Mouse (Mus musculus) lung, embryonic 15.5 days (tissue): ENCODE data around the gene Adra2a. TPM values are rescaled to one million over a fixed set of nuclear protein-coding genes. Genes with fewer than 3 reads are reported as not detected.

Experiments used
- ATAC-seq: fragments of 200-750 bp; cut with Nextera tagmentation; 2 replicates; pipeline ENCODE4 v1.8.0; 2017; ENCODE audit warnings: moderate number of reproducible peaks, borderline replicate concordance; ENCODE audit not compliant: low FRiP score, low TSS enrichment; ENCODE audit errors: extremely low read depth
- H3K27ac ChIP-seq: fragments of 300-500 bp; sonication (generic); 2 replicates; pipeline ENCODE4 v1.5.1; 2015; ENCODE audit warnings: moderate library complexity, mild to moderate bottlenecking, inconsistent platforms
- H3K27me3 ChIP-seq: fragments of 300-500 bp; sonication (generic); 2 replicates; pipeline ENCODE4 v1.6.1; 2015; ENCODE audit warnings: inconsistent platforms
- H3K36me3 ChIP-seq: fragments of 300-500 bp; sonication (generic); 2 replicates; pipeline ENCODE4 v1.6.1; 2015; ENCODE audit warnings: inconsistent platforms
- H3K4me1 ChIP-seq: fragments of 300-500 bp; sonication (generic); 2 replicates; pipeline ENCODE4 v1.6.1; 2015; ENCODE audit warnings: inconsistent platforms
- H3K4me2 ChIP-seq: fragments of 300-500 bp; sonication (generic); 2 replicates; pipeline ENCODE4 v1.6.1; 2015; ENCODE audit warnings: inconsistent platforms, mild to moderate bottlenecking, moderate library complexity
- H3K4me3 ChIP-seq: fragments of 300-500 bp; sonication (generic); 2 replicates; pipeline ENCODE4 v1.5.1; 2015; ENCODE audit warnings: mild to moderate bottlenecking, inconsistent platforms
- H3K9ac ChIP-seq: fragments of 300-500 bp; sonication (generic); 2 replicates; pipeline ENCODE4 v1.6.1; 2015; ENCODE audit warnings: inconsistent platforms
- H3K9me3 ChIP-seq: fragments of 300-500 bp; sonication (generic); 2 replicates; pipeline ENCODE4 v1.6.1; 2016; ENCODE audit warnings: inconsistent platforms
- WGBS: fragments of 180-500 bp; shearing (Covaris S2); methylation state at CpG from one replicate; pipeline ENCODE4 v1.1.7; 2015; 5-methylcytosine and 5-hydroxymethylcytosine counted together
- polyA plus RNA-seq: library from polyadenylated mRNA; unstranded; fragments of >200 nt; fragmentation: Nextera tagmentation; extraction: Ambion mirVana; gene quantifications from 2 replicates; pipeline ENCODE4 v1.2.1, GENCODE M21; 2015

The Adra2a gene
- polyA plus RNA-seq, 1 experiment from 2014 or later: 0.19 TPM

- Histone ChIP-seq H3K9me3 (no peaks in the 10 kb centered on the region), H3K27me3 (peaks cover 51% of the 10 kb centered on the region), H3K4me1 (peaks cover 37% of the 10 kb centered on the region), H3K4me3 (peak overlapping the region; percentile 49), H3K9ac (peak overlapping the region; percentile 16; the same call in 1 of the 2 replicates), H3K27ac (no peak overlapping the region), H3K36me3 (no peaks in the 10 kb centered on the region), H3K4me2 (peak overlapping the region; percentile 99)
- 4% methylated on average over 54 of the region's 55 CpGs for WGBS
- no peak for ATAC-seq
These were observed 2.2 kb downstream of the Adra2a start for GRCm38 (mm10) chr19:54045931-54046683.

GRCm38 (mm10) chr19:54046684-54047070 is 2.7 kb downstream of the Adra2a start:
- Histone ChIP-seq H3K27ac (no peak overlapping the region), H3K36me3 (no peaks in the 10 kb centered on the region), H3K4me2 (peak overlapping the region; percentile 99), H3K9ac (peak overlapping the region; percentile 27; the same call in 1 of the 2 replicates), H3K27me3 (peaks cover 51% of the 10 kb centered on the region), H3K9me3 (no peaks in the 10 kb centered on the region), H3K4me3 (peak overlapping the region; percentile 49), H3K4me1 (peaks cover 36% of the 10 kb centered on the region)
- no peak for ATAC-seq
- under 1% methylated on average over 46 of the region's 46 CpGs for WGBS

- Histone ChIP-seq H3K4me1 (peaks cover 36% of the 10 kb centered on the region), H3K27ac (no peak overlapping the region), H3K4me3 (peak overlapping the region; percentile 49), H3K9me3 (no peaks in the 10 kb centered on the region), H3K36me3 (no peaks in the 10 kb centered on the region), H3K27me3 (peaks cover 51% of the 10 kb centered on the region), H3K9ac (peak overlapping the region; percentile 27), H3K4me2 (peak overlapping the region; percentile 99)
- no peak for ATAC-seq
- WGBS: 3% methylated on average over 27 of the region's 27 CpGs
These were observed 3.6 kb downstream of the Adra2a start for GRCm38 (mm10) chr19:54047386-54048050.

- H3K36me3 ChIP-seq: no peaks in the 10 kb centered on the region
- ATAC-seq: no peak
- H3K9me3 ChIP-seq: no peaks in the 10 kb centered on the region
- no peak overlapping the region for H3K4me3 ChIP-seq
- H3K27me3 ChIP-seq: peaks cover 51% of the 10 kb centered on the region
- H3K9ac ChIP-seq: no peak overlapping the region
- WGBS: 6% methylated on average over 13 of the region's 13 CpGs
- peak overlapping the region; percentile 12; the same call in 1 of the 2 replicates for H3K4me2 ChIP-seq
- peaks cover 36% of the 10 kb centered on the region for H3K4me1 ChIP-seq
- no peak overlapping the region for H3K27ac ChIP-seq
These were observed 4.4 kb downstream of the Adra2a start for GRCm38 (mm10) chr19:54048161-54048885.

- Histone ChIP-seq H3K27me3 (peaks cover 33% of the 10 kb centered on the region), H3K36me3 (no peaks in the 10 kb centered on the region), H3K9ac (no peak overlapping the region), H3K27ac (no peak overlapping the region), H3K4me2 (no peak overlapping the region), H3K9me3 (no peaks in the 10 kb centered on the region), H3K4me3 (no peak overlapping the region), H3K4me1 (peaks cover 13% of the 10 kb centered on the region)
- 57% methylated on average over 4 of the region's 4 CpGs for WGBS
- ATAC-seq: no peak
These were observed 7.7 kb downstream of the Adra2a start for GRCm38 (mm10) chr19:54051651-54052050.

- 64% methylated on average over 5 of the region's 5 CpGs for WGBS
These were observed 11.9 kb downstream of the Adra2a start for GRCm38 (mm10) chr19:54055845-54056244.

GRCm38 (mm10) chr19:54068447-54068846 is 24.5 kb downstream of the Adra2a start:
- no peak for ATAC-seq
- H3K9ac ChIP-seq: no peak overlapping the region
- no peak overlapping the region for H3K27ac ChIP-seq
- no peak overlapping the region for H3K4me2 ChIP-seq
- 79% methylated on average over 7 of the region's 7 CpGs for WGBS
- H3K36me3 ChIP-seq: no peaks in the 10 kb centered on the region
- no peaks in the 10 kb centered on the region for H3K9me3 ChIP-seq
- 0 out of 2 replicates have a peak, but pooled peaks cover 5% of the 10 kb centered on the region for H3K4me1 ChIP-seq
- H3K4me3 ChIP-seq: no peak overlapping the region
- no peaks in the 10 kb centered on the region for H3K27me3 ChIP-seq

More at GRCm38 (mm10) chr19:54055845-54056244, 11.9 kb downstream of the Adra2a start:
- no peaks in the 10 kb centered on the region for H3K36me3 ChIP-seq
- no peak overlapping the region for H3K4me2 ChIP-seq
- no peak overlapping the region for H3K4me3 ChIP-seq
- no peaks in the 10 kb centered on the region for H3K9me3 ChIP-seq
- no peak overlapping the region for H3K9ac ChIP-seq
- H3K27ac ChIP-seq: no peak overlapping the region
- ATAC-seq: no peak
- no peaks in the 10 kb centered on the region for H3K4me1 ChIP-seq
- peaks cover 3% of the 10 kb centered on the region for H3K27me3 ChIP-seq

GRCm38 (mm10) chr19:54070521-54070920 is 26.6 kb downstream of the Adra2a start:
- Histone ChIP-seq H3K9ac (no peak overlapping the region), H3K4me1 (0 out of 2 replicates have a peak, but pooled peaks cover 5% of the 10 kb centered on the region), H3K4me2 (no peak overlapping the region), H3K27ac (no peak overlapping the region), H3K9me3 (no peaks in the 10 kb centered on the region), H3K4me3 (no peak overlapping the region), H3K27me3 (no peaks in the 10 kb centered on the region), H3K36me3 (no peaks in the 10 kb centered on the region)
- 53% methylated on average over 5 of the region's 5 CpGs for WGBS
- ATAC-seq: 0 out of 2 replicates have a peak, but pooled peaks have one; percentile 50

GRCm38 (mm10) chr19:54072233-54072800 is 28.4 kb downstream of the Adra2a start:
- H3K4me2 ChIP-seq: no peak overlapping the region
- 0 out of 2 replicates have a peak, but pooled peaks cover 5% of the 10 kb centered on the region for H3K4me1 ChIP-seq
- H3K9ac ChIP-seq: no peak overlapping the region
- H3K27ac ChIP-seq: no peak overlapping the region
- 70% methylated on average over 5 of the region's 5 CpGs for WGBS
- no peaks in the 10 kb centered on the region for H3K36me3 ChIP-seq
- no peak overlapping the region for H3K4me3 ChIP-seq
- no peaks in the 10 kb centered on the region for H3K27me3 ChIP-seq
- no peaks in the 10 kb centered on the region for H3K9me3 ChIP-seq
- ATAC-seq: no peak

GRCm38 (mm10) chr19:54076362-54077349 is 32.7 kb downstream of the Adra2a start:
- no peaks in the 10 kb centered on the region for H3K4me1 ChIP-seq
- no peak for ATAC-seq
- no peaks in the 10 kb centered on the region for H3K27me3 ChIP-seq
- no peaks in the 10 kb centered on the region for H3K9me3 ChIP-seq
- H3K4me2 ChIP-seq: no peak overlapping the region
- H3K27ac ChIP-seq: no peak overlapping the region
- H3K4me3 ChIP-seq: no peak overlapping the region
- no peaks in the 10 kb centered on the region for H3K36me3 ChIP-seq
- 31% methylated on average over 10 of the region's 10 CpGs for WGBS
- no peak overlapping the region for H3K9ac ChIP-seq
